Mouse (Mus musculus) thymus, postnatal 10 days (tissue): ENCODE measurements around the gene Hpd.
A peak's percentile ranks its signal among the peaks of the same experiment; 100 is the strongest.

Source experiments
- DNase-seq, 2 experiments: peaks; one replicate each; pipeline ENCODE4 v3.0.0; 2021; ENCODE audit warnings: low spot score in 2 of 2

The Hpd gene

GRCm38 (mm10) chr5:123135471-123136360, 46.8 kb downstream of the Hpd start:
- DNase-seq: no peak

GRCm38 (mm10) chr5:123134875-123135382, 47.6 kb downstream of the Hpd start:
- no peak for DNase-seq

GRCm38 (mm10) chr5:123134186-123134874, 48.2 kb downstream of the Hpd start:
- no peak for DNase-seq

- no peak for DNase-seq
These were observed 48.8 kb downstream of the Hpd start for GRCm38 (mm10) chr5:123133784-123134143.

GRCm38 (mm10) chr5:123133083-123133783, 49.3 kb downstream of the Hpd start:
- peak; percentile 86 to 91 for DNase-seq

- DNase-seq: peak; percentile 82 to 91
These were observed 50.0 kb downstream of the Hpd start, which contains the start of gene Rhof for GRCm38 (mm10) chr5:123132308-123133071. Gene Rhof, minus strand, starts transcription at chr5:123132692.

GRCm38 (mm10) chr5:123130814-123131148, 51.7 kb downstream of the Hpd start:
- DNase-seq: no peak

GRCm38 (mm10) chr5:123130030-123130813, 52.3 kb downstream of the Hpd start:
- no peak for DNase-seq

DNA sequence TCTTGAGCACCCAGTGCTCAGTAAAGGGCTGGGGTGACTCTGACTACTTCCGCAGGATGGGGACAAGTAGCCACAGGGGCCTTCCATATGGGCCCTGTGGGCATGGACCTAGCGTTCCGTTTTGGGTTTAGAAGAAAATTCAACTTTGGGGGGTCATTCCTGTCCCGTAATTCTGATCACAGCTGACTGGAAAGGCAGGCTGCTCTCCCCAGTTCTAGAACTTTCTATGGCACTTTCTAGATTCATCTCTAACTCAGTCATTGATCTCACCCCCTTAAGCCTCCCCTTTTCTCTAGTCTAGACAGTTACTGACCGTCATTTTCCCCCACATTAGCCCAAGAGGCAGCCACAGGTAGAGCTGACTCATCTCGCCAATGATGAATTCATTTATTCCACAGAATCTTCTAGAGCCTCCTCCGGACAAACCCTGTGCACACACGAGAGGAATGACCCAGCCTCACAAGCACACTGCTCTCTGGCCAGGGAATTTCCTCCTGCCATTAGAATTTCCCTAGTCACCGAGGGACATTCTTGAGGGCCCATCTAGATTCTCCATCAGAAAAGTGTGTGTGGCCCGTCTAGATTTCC, 53.3 kb downstream of the Hpd start:
- DNase-seq: no peak

DNA sequence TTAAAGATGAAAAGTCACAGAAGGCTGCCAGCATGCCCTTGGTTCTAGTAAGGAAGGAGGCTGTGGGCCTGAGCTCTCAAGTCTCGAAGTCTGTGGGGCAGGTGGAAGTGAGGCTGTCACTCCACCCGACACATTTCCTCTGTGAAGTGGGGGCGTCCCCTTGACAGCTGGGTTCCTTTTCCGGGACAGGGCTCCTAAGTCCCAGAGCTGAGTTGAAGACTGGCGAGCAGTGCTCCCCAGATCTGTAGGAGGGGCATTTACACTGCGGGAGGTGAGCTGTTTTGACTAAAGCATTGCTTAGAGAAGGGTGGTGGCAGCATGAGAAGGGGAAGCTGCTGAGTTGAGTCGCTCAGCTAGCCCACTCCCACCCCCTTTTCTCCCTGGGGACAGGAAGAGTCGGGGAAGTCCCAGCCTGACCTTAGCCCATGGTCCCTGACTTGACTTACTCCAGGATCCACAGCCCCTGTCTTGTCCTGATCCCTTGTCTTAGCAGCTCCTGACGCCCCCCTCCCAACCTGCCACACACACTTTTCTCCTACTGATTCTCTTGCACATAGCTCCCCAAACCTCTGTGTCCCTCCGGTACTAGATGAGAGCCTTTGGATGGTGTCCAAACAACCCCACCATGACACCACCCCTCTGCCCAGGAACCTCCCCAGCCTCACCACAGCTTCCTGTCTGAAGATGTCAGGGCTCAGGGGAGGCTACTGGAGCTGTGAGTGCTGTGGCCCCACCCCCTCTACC, 53.9 kb downstream of the Hpd start:
- DNase-seq: peak; percentile 81 to 87

DNA sequence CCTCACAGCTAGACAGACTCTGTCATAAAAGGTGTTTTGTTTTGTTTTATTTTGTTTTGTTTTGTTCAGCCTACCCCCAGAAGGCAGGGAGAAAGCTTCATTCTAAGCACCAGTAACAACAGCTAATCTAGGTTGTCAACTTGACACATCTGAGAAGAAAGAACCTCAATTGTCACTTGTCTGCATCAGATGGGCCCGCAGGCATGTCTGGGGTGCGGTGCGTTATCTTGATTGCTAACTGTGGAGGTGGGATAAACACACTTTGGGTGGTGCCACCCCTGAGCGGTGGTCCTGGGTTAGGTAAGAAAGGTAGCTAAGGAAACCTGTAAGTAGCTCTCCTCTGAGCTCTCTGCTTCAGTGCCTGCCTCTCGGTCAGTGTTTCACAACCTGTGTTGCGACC, 55.5 kb downstream of the Hpd start:
- DNase-seq: no peak

GRCm38 (mm10) chr5:123125638-123126406, 56.7 kb downstream of the Hpd start:
- DNase-seq: peak; percentile 61 to 69

- DNase-seq: no peak
These were observed 57.4 kb downstream of the Hpd start for GRCm38 (mm10) chr5:123125105-123125504.

DNA sequence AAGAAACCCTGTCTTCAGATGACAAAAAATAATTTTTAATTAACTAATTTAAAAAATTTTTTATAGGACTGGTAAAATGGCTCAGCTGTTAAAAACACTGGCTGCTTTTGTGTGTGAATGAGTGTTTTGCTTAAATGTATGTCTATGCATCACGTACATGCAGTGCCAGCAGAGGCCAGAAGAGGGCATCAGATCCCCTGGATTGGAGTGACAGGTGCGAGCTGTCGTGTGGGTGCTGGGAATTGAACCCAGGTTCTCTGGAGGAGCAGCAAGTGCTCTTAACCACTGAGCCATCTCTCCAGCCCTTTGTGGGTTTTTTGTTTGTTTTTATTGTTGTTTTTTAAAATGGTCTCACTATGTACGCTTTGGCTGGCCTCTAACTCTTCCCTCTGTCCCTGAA, 60.3 kb downstream of the Hpd start:
- DNase-seq: peak in 1 of 2 experiments; percentile 44
